Comparison of ENCODE assay signal across 8 mouse cellular contexts in the genomic region with DNA sequence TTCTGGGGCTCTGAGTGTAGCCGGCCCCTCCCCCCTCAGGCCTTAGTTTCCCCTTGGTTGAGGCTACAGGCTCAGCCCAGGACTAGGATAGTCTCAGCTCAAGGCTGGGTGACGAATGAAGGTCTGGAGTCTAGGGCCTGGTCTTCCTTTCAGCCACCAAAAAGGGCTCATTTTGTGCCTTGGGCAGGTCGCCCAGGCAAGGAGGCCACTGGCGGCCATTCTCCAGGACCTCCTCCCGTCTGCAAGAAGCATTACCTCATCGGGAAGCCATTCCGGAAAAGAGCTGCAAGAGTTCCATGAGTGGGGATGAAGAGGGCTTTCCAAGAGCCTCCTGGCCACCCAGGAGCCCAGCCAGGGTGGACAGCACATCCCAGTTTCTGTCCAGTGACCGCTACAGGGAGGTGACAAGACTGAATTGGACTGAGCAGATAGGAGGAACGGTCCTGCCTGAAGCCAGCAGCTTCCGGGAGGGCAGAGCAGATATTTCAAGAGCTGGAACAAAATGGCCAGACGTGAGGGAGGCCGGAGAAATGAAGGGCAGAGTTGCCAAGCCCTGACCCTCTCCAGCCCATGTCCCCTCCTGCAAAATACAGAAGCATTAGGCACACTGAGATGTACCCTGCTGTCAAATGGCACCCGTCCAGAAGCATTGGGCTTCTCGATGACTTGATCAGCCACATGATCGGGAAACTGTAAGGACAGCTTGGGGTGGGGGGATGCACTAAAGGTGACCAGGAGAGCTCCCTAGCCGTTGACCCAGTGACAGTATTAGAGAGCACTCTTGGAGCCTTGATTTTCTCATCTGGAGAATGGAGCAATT. TPM values are rescaled to one million over a fixed set of nuclear protein-coding genes. Genes with fewer than 3 reads are reported as not detected.
DNase-seq lines count a peak whose midpoint lies in the region; ATAC-seq lines count a peak whose summit lies in the region.

No protein-coding gene starts in this region.

- DNase-seq in adrenal gland, adult 2 months = peak; percentile 54
- no peak for DNase-seq in adrenal gland, adult 8-10 months
- DNase-seq in right cerebral cortex, adult 18-20 months = peak; percentile 34
- no peak for DNase-seq in right cerebral cortex, postnatal 25 days
- DNase-seq in heart, postnatal 14 days = peak; percentile 81

- peaks cover 11% of the 10 kb centered on the region for H3K4me1 ChIP-seq in limb, embryonic 12.5 days (replicated peaks)
- H3K4me1 ChIP-seq in stomach, embryonic 15.5 days = peaks cover 29% of the 10 kb centered on the region

- H3K27me3 ChIP-seq in limb, embryonic 12.5 days = peaks cover 34% of the 10 kb centered on the region
- H3K27me3 ChIP-seq in stomach, embryonic 15.5 days (replicated peaks) = no peaks in the 10 kb centered on the region

- H3K4me2 ChIP-seq in limb, embryonic 12.5 days = no peak overlapping the region
- no peak overlapping the region for H3K4me2 ChIP-seq in stomach, embryonic 15.5 days

- no peak overlapping the region for H3K9ac ChIP-seq in limb, embryonic 12.5 days (replicated peaks)
- no peak overlapping the region for H3K9ac ChIP-seq in stomach, embryonic 15.5 days

- 78% methylated on average over 16 of the region's 16 CpGs for WGBS in limb, embryonic 12.5 days
- WGBS in stomach, embryonic 15.5 days = 67% methylated on average over 16 of the region's 16 CpGs

- ATAC-seq in limb, embryonic 12.5 days (ENCODE audit: insufficient number of reproducible peaks, insufficient read depth, low FRiP score, low TSS enrichment, low read depth) = no peak
- ATAC-seq in stomach, embryonic 15.5 days (ENCODE audit: insufficient read depth, low FRiP score, low read depth) = no peak
- ATAC-seq in megakaryocyte progenitor cell, adult 5-6 weeks (replicated peaks; ENCODE audit: poor library complexity) = no peak

- H3K27ac ChIP-seq in limb, embryonic 12.5 days = 0 out of 2 replicates have a peak overlapping the region, but pooled peaks have one; percentile 53
- H3K27ac ChIP-seq in stomach, embryonic 15.5 days = peak overlapping the region; percentile 85

- H3K9me3 ChIP-seq in limb, embryonic 12.5 days = 0 out of 2 replicates have a peak, but pooled peaks cover 2% of the 10 kb centered on the region
- H3K9me3 ChIP-seq in stomach, embryonic 15.5 days = no peaks in the 10 kb centered on the region

- intact Hi-C loops in heart, postnatal 14 days (cut with DNase I) = loop anchor here (1.0 to 5.0 kb wide), 2 partner anchors 60 to 75 kb away; no protein-coding TSS in a partner anchor

- no peak overlapping the region for H3K4me3 ChIP-seq in limb, embryonic 12.5 days (replicated peaks)
- H3K4me3 ChIP-seq in stomach, embryonic 15.5 days (replicated peaks) = no peak overlapping the region

- H3K36me3 ChIP-seq in limb, embryonic 12.5 days = no peaks in the 10 kb centered on the region
- no peaks in the 10 kb centered on the region for H3K36me3 ChIP-seq in stomach, embryonic 15.5 days

RNA-seq across cellular contexts. Expression of gene Wnt7b, which starts 29.6 kb away (rescaled TPM):
- 1 to 10 TPM in 1 of 2 experiments, under 1 TPM in 1; 0.86 to 1.2 TPM for total RNA-seq in adrenal gland, adult 2 months (2021)
- polyA plus RNA-seq in adrenal gland, adult 2 months (2012; rRNA removed) = 1.0 and 1.1 TPM in 2 replicates
- total RNA-seq in adrenal gland, adult 8-10 months (2022) = 1 to 10 TPM in 2 of 4 experiments, under 1 TPM in 2; 0.65 to 1.1 (median 0.85) TPM
- total RNA-seq in heart, postnatal 14 days (2021) = under 1 TPM; 0.20 to 0.88 TPM
- 31.2 and 34.8 TPM in 2 replicates for polyA plus RNA-seq in limb, embryonic 12.5 days (2016; fragmentation: Nextera tagmentation; extraction: Ambion mirVana)
- 3.7 and 3.8 TPM in 2 replicates for polyA plus RNA-seq in stomach, embryonic 15.5 days (2015; fragmentation: Nextera tagmentation; extraction: Ambion mirVana)
- not detected in 2 replicates for total RNA-seq in megakaryocyte progenitor cell, adult 5-6 weeks (2015)
- total RNA-seq in megakaryocyte progenitor cell, adult 5-6 weeks (2017) = not detected in 2 replicates

Comparison
In these comparisons a context has a peak if more than half of its experiments do, and no peak if none do; other contexts are left out.
1. DNase-seq: peak in adrenal gland, adult 2 months (single experiment), right cerebral cortex, adult 18-20 months (single experiment) and heart, postnatal 14 days (2 of 2); none in adrenal gland, adult 8-10 months (single experiment) and right cerebral cortex, postnatal 25 days (single experiment).